ENCODE assay signal across 8 mouse cellular contexts in genomic region chr2:96585665-96586064, GRCm38 (mm10).
A peak's percentile ranks its signal among the peaks of the same experiment; 100 is the strongest.
DNase-seq lines count a peak whose midpoint lies in the region; ATAC-seq lines count a peak whose summit lies in the region.

No protein-coding gene starts in this region.

- H3K9me3 ChIP-seq in hindbrain, embryonic 11.5 days (ENCODE audit: control insufficient read depth, low read length), result no peaks in the 10 kb centered on the region
- no peaks in the 10 kb centered on the region for H3K9me3 ChIP-seq in hindbrain, embryonic 13.5 days
- no peaks in the 10 kb centered on the region for H3K9me3 ChIP-seq in forebrain, embryonic 10.5 days
- no peaks in the 10 kb centered on the region for H3K9me3 ChIP-seq in limb, embryonic 11.5 days (ENCODE audit: control insufficient read depth, low read length)

- H3K27me3 ChIP-seq in hindbrain, embryonic 11.5 days (ENCODE audit: control insufficient read depth, insufficient read depth, low read length), result no peaks in the 10 kb centered on the region
- H3K27me3 ChIP-seq in hindbrain, embryonic 13.5 days, result no peaks in the 10 kb centered on the region
- H3K27me3 ChIP-seq in forebrain, embryonic 10.5 days (ENCODE audit: poor library complexity, severe bottlenecking), result no peaks in the 10 kb centered on the region
- no peaks in the 10 kb centered on the region for H3K27me3 ChIP-seq in limb, embryonic 11.5 days (ENCODE audit: control insufficient read depth, insufficient read depth, low read length)

- peak; percentile 73 for ATAC-seq in hindbrain, embryonic 11.5 days (ENCODE audit: low FRiP score)
- ATAC-seq in hindbrain, embryonic 13.5 days (ENCODE audit: low FRiP score), result no peak
- ATAC-seq in limb, embryonic 11.5 days (ENCODE audit: insufficient number of reproducible peaks, low FRiP score, low TSS enrichment, low read depth), result peak; percentile 75; the same call in 1 of the 2 replicates

- H3K36me3 ChIP-seq in hindbrain, embryonic 11.5 days (ENCODE audit: control insufficient read depth, insufficient read depth, low read length), result no peaks in the 10 kb centered on the region
- no peaks in the 10 kb centered on the region for H3K36me3 ChIP-seq in hindbrain, embryonic 13.5 days
- no peaks in the 10 kb centered on the region for H3K36me3 ChIP-seq in forebrain, embryonic 10.5 days (replicated peaks)
- no peaks in the 10 kb centered on the region for H3K36me3 ChIP-seq in limb, embryonic 11.5 days (ENCODE audit: control insufficient read depth, insufficient read depth, low read length)

- 13% methylated on average over 4 of the region's 4 CpGs for WGBS in hindbrain, embryonic 11.5 days
- 3% methylated on average over 4 of the region's 4 CpGs for WGBS in hindbrain, embryonic 13.5 days
- 8% methylated on average over 4 of the region's 4 CpGs for WGBS in forebrain, embryonic 10.5 days
- 4% methylated on average over 4 of the region's 4 CpGs for WGBS in limb, embryonic 11.5 days

- H3K4me3 ChIP-seq in hindbrain, embryonic 11.5 days (ENCODE audit: low read depth, low read length), result no peak overlapping the region
- no peak overlapping the region for H3K4me3 ChIP-seq in hindbrain, embryonic 13.5 days
- no peak overlapping the region for H3K4me3 ChIP-seq in forebrain, embryonic 10.5 days
- H3K4me3 ChIP-seq in limb, embryonic 11.5 days (ENCODE audit: low read depth, low read length), result no peak overlapping the region

- H3K4me2 ChIP-seq in hindbrain, embryonic 11.5 days (replicated peaks; ENCODE audit: low read depth, low read length), result no peak overlapping the region
- H3K4me2 ChIP-seq in hindbrain, embryonic 13.5 days, result no peak overlapping the region
- H3K4me2 ChIP-seq in limb, embryonic 11.5 days (ENCODE audit: low read depth, severe bottlenecking), result no peak overlapping the region

- H3K9ac ChIP-seq in hindbrain, embryonic 11.5 days (ENCODE audit: low read depth, low read length), result no peak overlapping the region
- H3K9ac ChIP-seq in hindbrain, embryonic 13.5 days, result no peak overlapping the region
- no peak overlapping the region for H3K9ac ChIP-seq in limb, embryonic 11.5 days (ENCODE audit: low read length)

- H3K4me1 ChIP-seq in hindbrain, embryonic 11.5 days (replicated peaks; ENCODE audit: control insufficient read depth, insufficient read depth, low read length), result no peaks in the 10 kb centered on the region
- H3K4me1 ChIP-seq in hindbrain, embryonic 13.5 days (replicated peaks), result no peaks in the 10 kb centered on the region
- no peaks in the 10 kb centered on the region for H3K4me1 ChIP-seq in forebrain, embryonic 10.5 days
- H3K4me1 ChIP-seq in limb, embryonic 11.5 days (ENCODE audit: control insufficient read depth, insufficient read depth, low read length), result no peaks in the 10 kb centered on the region

- no peak overlapping the region for H3K27ac ChIP-seq in hindbrain, embryonic 11.5 days (ENCODE audit: low read depth, low read length)
- no peak overlapping the region for H3K27ac ChIP-seq in hindbrain, embryonic 13.5 days
- H3K27ac ChIP-seq in forebrain, embryonic 10.5 days, result no peak overlapping the region
- H3K27ac ChIP-seq in limb, embryonic 11.5 days (replicated peaks; ENCODE audit: low read depth, low read length), result no peak overlapping the region

- DNase-seq in hindbrain, embryonic 11.5 days (ENCODE audit: low spot score), result peak; percentile 82
- peak; percentile 3 to 12 for DNase-seq in adrenal gland, postnatal 36 days
- peak; percentile 47 for DNase-seq in forebrain, embryonic 10.5 days (ENCODE audit: extremely low spot score, low spot score)
- peak; percentile 58 for DNase-seq in kidney, adult 9 months
- peak; percentile 59 for DNase-seq in limb, embryonic 11.5 days (ENCODE audit: low spot score)
- peak; percentile 48 for DNase-seq in right cerebral cortex, postnatal 25 days
- DNase-seq in urinary bladder, postnatal 10 days (ENCODE audit: low spot score), result no peak
